Mouse (Mus musculus) bone marrow, adult 2 months (tissue): ENCODE measurements around the gene Inhba.

Experiments
- CTCF ChIP-seq: fragments of 200-500 bp; IDR thresholded peaks from 2 replicates; pipeline ENCODE4 v1.5.1; 2011; ENCODE audit warnings: low read length, control low read depth; ENCODE audit not compliant: control insufficient read depth, insufficient read depth
- POLR2A ChIP-seq: fragments of 200-500 bp; IDR thresholded peaks from 2 replicates; pipeline ENCODE4 v1.6.1; 2011; ENCODE audit warnings: low read depth, mild to moderate bottlenecking, control low read depth, low read length, borderline replicate concordance; ENCODE audit not compliant: control insufficient read depth

- TF ChIP-seq POLR2A (no peak), CTCF (no peak)
Measured at GRCm38 (mm10) chr13:16078216-16078731, 66.6 kb downstream of the Inhba start.
